Mouse (Mus musculus) ES-Bruce4 (cell line): ENCODE measurements around the gene Gpr27. TPM values are rescaled to one million over a fixed set of nuclear protein-coding genes. Genes with fewer than 3 reads are reported as not detected.
A peak's percentile ranks its signal among the peaks of the same experiment; 100 is the strongest.

ENCODE experiments used
- H3K27ac ChIP-seq: 2 replicates; pipeline ENCODE4 v1.5.1; 2012; ENCODE audit warnings: low read length, inconsistent platforms; ENCODE audit not compliant: insufficient read depth
- H3K27me3 ChIP-seq: 2 replicates; pipeline ENCODE4 v1.6.1; 2012; ENCODE audit warnings: mild to moderate bottlenecking, low read length, inconsistent platforms; ENCODE audit not compliant: control insufficient read depth, poor library complexity, insufficient read depth, severe bottlenecking
- H3K36me3 ChIP-seq: 2 replicates; pipeline ENCODE4 v1.6.1; 2012; ENCODE audit warnings: inconsistent platforms, mild to moderate bottlenecking, low read length, moderate library complexity; ENCODE audit not compliant: control insufficient read depth, poor library complexity, insufficient read depth, severe bottlenecking
- H3K4me1 ChIP-seq: one replicate; pipeline ENCODE4 v1.8.1; 2011; ENCODE audit warnings: low read length; ENCODE audit not compliant: control insufficient read depth, insufficient read depth
- H3K4me3 ChIP-seq: 2 replicates; pipeline ENCODE4 v1.5.1; 2011; ENCODE audit warnings: low read depth, mild to moderate bottlenecking, low read length
- H3K9ac ChIP-seq: 2 replicates; pipeline ENCODE4 v1.6.1; 2012; ENCODE audit warnings: low read depth, mild to moderate bottlenecking, inconsistent platforms; ENCODE audit not compliant: poor library complexity, severe bottlenecking
- H3K9me3 ChIP-seq: replicated peaks from 2 replicates; pipeline ENCODE4 v1.6.1; 2012; ENCODE audit warnings: mild to moderate bottlenecking, low read length, inconsistent platforms; ENCODE audit not compliant: control insufficient read depth, poor library complexity, insufficient read depth, severe bottlenecking
- CTCF ChIP-seq: IDR thresholded peaks from one replicate; pipeline ENCODE4 v1.8.1; 2011; ENCODE audit warnings: low read depth, low read length
- EP300 ChIP-seq: IDR thresholded peaks from 2 replicates; pipeline ENCODE4 v1.6.1; 2011; ENCODE audit warnings: low read depth, low read length; ENCODE audit not compliant: insufficient read depth
- POLR2A ChIP-seq: IDR thresholded peaks from one replicate; pipeline ENCODE4 v1.8.1; 2011; ENCODE audit warnings: low read length; ENCODE audit not compliant: insufficient read depth
- polyA plus RNA-seq: library from polyadenylated mRNA; stranded (reverse); fragments of >200 nt; gene quantifications from 2 replicates; pipeline ENCODE4 v1.2.4, GENCODE M21; 2011; ENCODE audit warnings: low read depth; ENCODE audit not compliant: missing spikeins, insufficient read depth, insufficient read length

The Gpr27 gene
- polyA plus RNA-seq, 1 experiment = 2.9 TPM

- no peaks in the 10 kb centered on the region for H3K27me3 ChIP-seq
- no peaks in the 10 kb centered on the region for H3K36me3 ChIP-seq
- no peak overlapping the region for H3K9ac ChIP-seq
- H3K9me3 ChIP-seq = no peaks in the 10 kb centered on the region
- H3K27ac ChIP-seq = no peak overlapping the region
- no peaks in the 10 kb centered on the region for H3K4me1 ChIP-seq
- TF ChIP-seq CTCF (no peak), EP300 (no peak), POLR2A (no peak)
- no peak overlapping the region for H3K4me3 ChIP-seq
These were observed 20.8 kb downstream of the Gpr27 start for GRCm38 (mm10) chr6:99713256-99713655.

- H3K27me3 ChIP-seq = no peaks in the 10 kb centered on the region
- no peak overlapping the region for H3K27ac ChIP-seq
- no peak for TF ChIP-seq EP300
- no peak for TF ChIP-seq CTCF
- no peaks in the 10 kb centered on the region for H3K4me1 ChIP-seq
- no peaks in the 10 kb centered on the region for H3K9me3 ChIP-seq
- no peak overlapping the region for H3K9ac ChIP-seq
- no peaks in the 10 kb centered on the region for H3K36me3 ChIP-seq
- no peak overlapping the region for H3K4me3 ChIP-seq
These were observed 22.7 kb downstream of the Gpr27 start for GRCm38 (mm10) chr6:99715191-99715590.

- H3K9ac ChIP-seq = no peak overlapping the region
- no peaks in the 10 kb centered on the region for H3K9me3 ChIP-seq
- no peak for TF ChIP-seq CTCF
- TF ChIP-seq POLR2A = no peak
- H3K4me3 ChIP-seq = no peak overlapping the region
- H3K27ac ChIP-seq = no peak overlapping the region
- no peaks in the 10 kb centered on the region for H3K36me3 ChIP-seq
- H3K27me3 ChIP-seq = no peaks in the 10 kb centered on the region
- H3K4me1 ChIP-seq = no peaks in the 10 kb centered on the region
These were observed 23.4 kb downstream of the Gpr27 start for GRCm38 (mm10) chr6:99715913-99716312.

GRCm38 (mm10) chr6:99721032-99721431 is 28.6 kb downstream of the Gpr27 start:
- no peaks in the 10 kb centered on the region for H3K4me1 ChIP-seq
- no peaks in the 10 kb centered on the region for H3K36me3 ChIP-seq
- H3K27me3 ChIP-seq = 0 out of 2 replicates have a peak, but pooled peaks cover 4% of the 10 kb centered on the region
- no peaks in the 10 kb centered on the region for H3K9me3 ChIP-seq
- no peak overlapping the region for H3K27ac ChIP-seq
- H3K9ac ChIP-seq = no peak overlapping the region
- H3K4me3 ChIP-seq = no peak overlapping the region
- TF ChIP-seq CTCF = no peak
- TF ChIP-seq POLR2A = no peak
- TF ChIP-seq EP300 = no peak

GRCm38 (mm10) chr6:99722390-99722789 is 29.9 kb downstream of the Gpr27 start:
- Histone ChIP-seq H3K27me3 (0 out of 2 replicates have a peak, but pooled peaks cover 4% of the 10 kb centered on the region), H3K9me3 (no peaks in the 10 kb centered on the region), H3K27ac (no peak overlapping the region), H3K4me3 (no peak overlapping the region), H3K4me1 (no peaks in the 10 kb centered on the region), H3K36me3 (no peaks in the 10 kb centered on the region), H3K9ac (no peak overlapping the region)
- TF ChIP-seq POLR2A = no peak
- no peak for TF ChIP-seq EP300
- no peak for TF ChIP-seq CTCF

- Histone ChIP-seq H3K4me1 (no peaks in the 10 kb centered on the region), H3K27ac (no peak within 1 kb of the TSS)
- no peak for TF ChIP-seq POLR2A
- TF ChIP-seq EP300 = no peak
- TF ChIP-seq CTCF = no peak
These were observed 33.6 kb downstream of the Gpr27 start, which contains the start of gene Prok2 for GRCm38 (mm10) chr6:99725971-99726561. TSS of gene Prok2 (minus strand) at chr6:99726392.

More at GRCm38 (mm10) chr6:99725971-99726561, 33.6 kb downstream of the Gpr27 start, which contains the start of gene Prok2:
- Histone ChIP-seq H3K27me3 (peaks cover 4% of the 10 kb centered on the region; the same call in 1 of the 2 replicates), H3K9ac (peak within 1 kb of the TSS; percentile 49), H3K4me3 (peak within 1 kb of the TSS; percentile 81), H3K36me3 (no peaks in the 10 kb centered on the region), H3K9me3 (no peaks in the 10 kb centered on the region)
